Mouse (Mus musculus) cerebellum, adult 2 months (tissue): ENCODE data around the gene Klhdc7b.

Source experiments
- CTCF ChIP-seq: fragments of 200-500 bp; IDR thresholded peaks from 2 replicates; pipeline ENCODE4 v1.5.1; 2011; ENCODE audit warnings: low read depth, mild to moderate bottlenecking, control low read depth, low read length, moderate library complexity, borderline replicate concordance; ENCODE audit not compliant: insufficient read depth
- POLR2A ChIP-seq: fragments of 200-500 bp; IDR thresholded peaks from 2 replicates; pipeline ENCODE4 v1.6.1; 2011; ENCODE audit warnings: low read length, control low read depth, borderline replicate concordance; ENCODE audit not compliant: insufficient read depth

GRCm38 (mm10) chr15:89377938-89378828, 6.5 kb upstream of the Klhdc7b start:
- no peak for TF ChIP-seq POLR2A
- no peak for TF ChIP-seq CTCF
